Mouse (Mus musculus) MEL (cell line): Measurements from ENCODE around the gene Rprd1b.

Experiments
- CTCF ChIP-seq, 3 experiments: IDR thresholded peaks in 2 of 3; conservative IDR thresholded peaks in 1 of 3; 2 replicates each; pipeline ENCODE4 v1.5.1; 2011 to 2012; ENCODE audit warnings: low read length in 3 of 3, low read depth in 2 of 3, mild to moderate bottlenecking in 2 of 3, improper control_type of control experiment in 1 of 3, inconsistent platforms in 1 of 3, mixed read lengths in 1 of 3, moderate library complexity in 1 of 3; ENCODE audit not compliant: control insufficient read depth in 1 of 3, insufficient read depth in 1 of 3, poor library complexity in 1 of 3, severe bottlenecking in 1 of 3
- ZKSCAN1 ChIP-seq: IDR thresholded peaks from 2 replicates; pipeline ENCODE4 v1.6.1; 2012; ENCODE audit warnings: low read depth, mild to moderate bottlenecking, inconsistent platforms, low read length, improper control_type of control experiment, moderate library complexity

GRCm38 (mm10) chr2:157979241-157979640, 49.1 kb upstream of the Rprd1b start:
- TF ChIP-seq ZKSCAN1: no peak
- TF ChIP-seq CTCF (IDR thresholded peaks at IDR 0.05 in 2 of 3, conservative IDR thresholded peaks at IDR 0.05 in 1 of 3; ENCODE audit: control insufficient read depth in 1 of 3, insufficient read depth in 1 of 3, low read depth in 2 of 3, low read length in 3 of 3, poor library complexity in 1 of 3, severe bottlenecking in 1 of 3): no peak
